Mouse (Mus musculus) limb, embryonic 13.5 days (tissue): ENCODE results near the gene Mogat2. TPM values are rescaled to one million over a fixed set of nuclear protein-coding genes. Genes with fewer than 3 reads are reported as not detected.

Experiments
- ATAC-seq: fragments of 200-750 bp; cut with Nextera tagmentation; 2 replicates; pipeline ENCODE4 v1.8.0; 2017; ENCODE audit warnings: low read depth, moderate number of reproducible peaks, moderate TSS enrichment; ENCODE audit not compliant: low FRiP score
- H3K27ac ChIP-seq: fragments of 300-500 bp; sonication (generic); 2 replicates; pipeline ENCODE4 v1.5.1; 2015; ENCODE audit warnings: inconsistent platforms, mild to moderate bottlenecking, moderate library complexity
- H3K27me3 ChIP-seq: fragments of 300-500 bp; sonication (generic); 2 replicates; pipeline ENCODE4 v1.6.1; 2015; ENCODE audit warnings: mild to moderate bottlenecking, inconsistent platforms
- H3K36me3 ChIP-seq: fragments of 300-500 bp; sonication (generic); 2 replicates; pipeline ENCODE4 v1.6.1; 2015; ENCODE audit warnings: inconsistent platforms, mild to moderate bottlenecking, moderate library complexity
- H3K4me1 ChIP-seq: fragments of 300-500 bp; sonication (generic); 2 replicates; pipeline ENCODE4 v1.6.1; 2015; ENCODE audit warnings: inconsistent platforms
- H3K4me2 ChIP-seq: fragments of 300-500 bp; sonication (generic); replicated peaks from 2 replicates; pipeline ENCODE4 v1.6.1; 2015; ENCODE audit warnings: inconsistent platforms, mild to moderate bottlenecking, moderate library complexity
- H3K4me3 ChIP-seq: fragments of 300-500 bp; sonication (generic); 2 replicates; pipeline ENCODE4 v1.5.1; 2015; ENCODE audit warnings: moderate library complexity, mild to moderate bottlenecking, inconsistent platforms
- H3K9ac ChIP-seq: fragments of 300-500 bp; sonication (generic); 2 replicates; pipeline ENCODE4 v1.6.1; 2015; ENCODE audit warnings: mild to moderate bottlenecking, inconsistent platforms
- H3K9me3 ChIP-seq: fragments of 300-500 bp; sonication (generic); 2 replicates; pipeline ENCODE4 v1.6.1; 2016; ENCODE audit warnings: inconsistent platforms
- WGBS: fragments of 180-500 bp; shearing (Covaris S2); methylation state at CpG from one replicate; pipeline ENCODE4 v1.1.7; 2015; 5-methylcytosine and 5-hydroxymethylcytosine counted together
- polyA plus RNA-seq: library from polyadenylated mRNA; unstranded; fragments of >200 nt; fragmentation: Nextera tagmentation; extraction: Ambion mirVana; gene quantifications from 2 replicates; pipeline ENCODE4 v1.2.1, GENCODE M21; 2015

Gene Mogat2
- polyA plus RNA-seq, 1 experiment from 2014 or later: 5.8 TPM

GRCm38 (mm10) chr7:99187451-99187850 lies 51.0 kb downstream of the Mogat2 start:
- WGBS: 89% methylated on average over 5 of the region's 5 CpGs
- Histone ChIP-seq H3K4me3 (no peak overlapping the region), H3K9me3 (no peaks in the 10 kb centered on the region), H3K36me3 (no peaks in the 10 kb centered on the region), H3K27ac (no peak overlapping the region), H3K9ac (no peak overlapping the region), H3K27me3 (peaks cover 2% of the 10 kb centered on the region; the same call in 1 of the 2 replicates), H3K4me1 (no peaks in the 10 kb centered on the region), H3K4me2 (no peak overlapping the region)
- no peak for ATAC-seq

GRCm38 (mm10) chr7:99185405-99185804 lies 53.0 kb downstream of the Mogat2 start:
- Histone ChIP-seq H3K4me2 (no peak overlapping the region), H3K9ac (no peak overlapping the region), H3K4me3 (no peak overlapping the region), H3K36me3 (no peaks in the 10 kb centered on the region), H3K27ac (no peak overlapping the region), H3K4me1 (peaks cover 9% of the 10 kb centered on the region; the same call in 1 of the 2 replicates), H3K27me3 (peaks cover 12% of the 10 kb centered on the region; the same call in 1 of the 2 replicates), H3K9me3 (no peaks in the 10 kb centered on the region)
- WGBS: 83% methylated on average over 3 of the region's 3 CpGs
- ATAC-seq: no peak

DNA sequence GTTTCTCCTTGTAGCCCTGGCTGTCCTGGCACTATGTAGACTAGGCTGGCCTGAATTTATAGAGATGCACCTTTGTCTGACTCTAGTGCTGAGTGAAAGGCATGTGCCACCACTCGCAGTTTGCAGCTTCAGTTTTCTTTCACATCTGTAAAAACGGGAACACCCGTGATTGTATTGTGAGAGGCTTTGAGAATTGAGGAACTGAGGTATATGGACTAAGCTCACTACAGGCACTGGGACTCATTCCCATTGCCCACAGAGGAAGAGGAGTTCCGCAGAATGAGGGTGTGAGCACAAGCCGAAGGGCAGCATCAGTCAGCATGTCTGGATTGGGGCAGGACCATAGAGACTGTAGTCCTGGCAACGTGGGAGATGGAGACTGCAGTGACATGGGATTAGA lies 54.7 kb downstream of the Mogat2 start:
- Histone ChIP-seq H3K4me2 (peak overlapping the region; percentile 96), H3K9me3 (no peaks in the 10 kb centered on the region), H3K27ac (no peak overlapping the region), H3K4me1 (peaks cover 9% of the 10 kb centered on the region; the same call in 1 of the 2 replicates), H3K9ac (no peak overlapping the region), H3K4me3 (no peak overlapping the region), H3K36me3 (no peaks in the 10 kb centered on the region), H3K27me3 (peaks cover 12% of the 10 kb centered on the region; the same call in 1 of the 2 replicates)
- WGBS: 75% methylated on average over 6 of the region's 6 CpGs
- no peak for ATAC-seq

DNA sequence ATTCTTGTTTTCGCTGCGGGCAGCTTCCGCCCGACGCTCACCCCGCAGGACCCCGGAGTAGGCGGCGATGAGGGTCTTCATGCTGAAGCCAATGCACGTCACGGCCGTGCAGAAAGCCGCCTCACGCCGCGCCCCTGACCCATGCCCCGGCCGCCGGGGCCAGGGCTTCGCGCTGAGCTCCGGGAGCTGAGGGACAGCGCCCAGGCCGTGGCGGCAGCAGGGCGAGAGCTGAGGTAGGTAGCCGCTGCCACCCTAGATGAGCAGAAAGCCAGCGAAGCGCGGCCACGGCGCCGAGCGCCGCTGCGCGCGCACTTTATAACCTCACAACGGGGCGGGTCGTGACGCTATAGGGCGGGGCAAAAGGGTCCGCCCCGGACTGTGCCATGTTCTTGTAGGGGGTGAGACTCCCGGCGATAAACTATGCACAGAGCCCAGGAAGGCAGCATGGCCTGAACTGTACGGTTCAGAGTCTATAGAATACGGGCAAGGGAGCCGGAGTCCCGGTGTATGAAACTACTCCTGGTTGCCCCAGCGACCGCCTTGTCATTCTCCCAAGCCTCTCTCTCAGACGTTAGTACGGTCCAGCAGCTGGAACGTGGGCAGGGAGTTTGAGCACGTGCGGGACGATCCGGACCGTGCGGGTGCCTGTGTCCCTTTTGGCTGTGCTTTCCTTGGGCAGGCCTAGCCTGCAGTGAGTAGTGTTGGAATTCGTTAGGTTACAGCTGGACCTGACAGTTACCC lies 55.8 kb downstream of the Mogat2 start, which contains the start of gene Dgat2:
TSS of gene Dgat2 (minus strand) at position 288 of the 741 bp plus-strand sequence.
- Histone ChIP-seq H3K27me3 (peaks cover 12% of the 10 kb centered on the region; the same call in 1 of the 2 replicates), H3K9me3 (no peaks in the 10 kb centered on the region), H3K27ac (peak within 1 kb of the TSS; percentile 70; the same call in 1 of the 2 replicates), H3K9ac (peak within 1 kb of the TSS; percentile 84), H3K36me3 (no peaks in the 10 kb centered on the region), H3K4me2 (peak within 1 kb of the TSS; percentile 96), H3K4me1 (peaks cover 9% of the 10 kb centered on the region; the same call in 1 of the 2 replicates), H3K4me3 (peak within 1 kb of the TSS; percentile 78)
- peak; percentile 93 for ATAC-seq
- under 1% methylated on average over 63 of the region's 63 CpGs for WGBS

DNA sequence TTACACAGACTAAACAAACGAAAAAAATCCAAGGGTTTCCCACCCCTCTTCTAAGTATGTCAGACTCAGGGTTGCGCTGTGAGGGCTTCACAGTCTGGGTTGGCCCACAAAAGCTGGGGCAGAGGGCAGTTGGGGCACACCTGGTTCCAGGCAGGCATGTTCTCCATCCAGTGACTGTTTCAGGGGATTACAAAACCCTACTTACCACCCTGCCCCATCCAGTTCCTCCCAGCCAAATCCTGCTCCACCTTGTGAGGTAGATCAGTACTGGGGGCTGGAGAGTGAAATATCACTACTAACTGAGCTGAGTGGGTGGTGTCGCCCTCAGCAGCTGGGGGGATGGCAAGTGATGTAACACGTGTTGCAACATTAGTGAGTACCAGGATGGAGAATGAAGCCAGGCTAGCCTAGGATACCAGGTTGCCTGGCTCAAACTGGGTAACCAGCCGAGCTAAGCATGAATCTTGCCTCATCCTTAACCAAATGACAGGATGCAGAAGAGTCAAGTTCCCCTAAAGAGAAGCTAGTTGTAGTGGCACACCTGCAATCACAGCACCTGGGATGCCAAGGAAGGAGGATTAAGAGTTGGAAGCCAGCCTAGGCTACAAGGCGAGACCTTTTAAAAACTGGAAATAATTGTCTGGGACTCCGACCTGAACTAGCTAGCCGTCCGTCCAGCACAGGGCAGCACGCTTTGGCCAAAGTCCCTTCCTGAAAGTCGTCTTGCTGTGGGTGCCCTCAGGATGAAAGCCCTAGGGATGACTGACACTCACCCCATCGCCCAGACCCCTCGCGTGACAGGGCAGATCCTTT lies 56.6 kb downstream of the Mogat2 start:
- no peak for ATAC-seq
- peaks cover 9% of the 10 kb centered on the region; the same call in 1 of the 2 replicates for H3K4me1 ChIP-seq
- no peaks in the 10 kb centered on the region for H3K9me3 ChIP-seq
- 18% methylated on average over 14 of the region's 14 CpGs for WGBS
- H3K4me2 ChIP-seq: peak overlapping the region; percentile 96
- H3K4me3 ChIP-seq: peak overlapping the region; percentile 78
- peak overlapping the region; percentile 84 for H3K9ac ChIP-seq
- no peaks in the 10 kb centered on the region for H3K36me3 ChIP-seq
- peaks cover 12% of the 10 kb centered on the region; the same call in 1 of the 2 replicates for H3K27me3 ChIP-seq
- H3K27ac ChIP-seq: no peak overlapping the region

DNA sequence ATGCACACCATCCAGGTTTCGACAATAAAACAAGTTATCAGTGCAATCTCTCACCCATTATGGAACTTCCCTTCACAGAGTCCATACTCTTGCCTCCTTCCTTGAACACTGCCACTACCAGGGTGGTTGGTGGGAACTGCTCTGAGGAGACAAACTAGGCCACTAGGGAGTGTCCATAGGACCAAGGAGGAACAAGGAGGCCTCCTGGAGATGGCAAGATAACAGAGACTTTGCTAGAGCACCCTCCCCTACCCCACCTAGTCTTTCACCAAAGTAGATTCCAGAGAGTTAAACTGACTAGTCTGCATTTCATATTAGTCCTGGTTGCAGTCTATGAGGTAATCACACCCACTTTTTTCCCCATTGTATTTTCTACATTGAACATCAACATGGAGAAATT lies 58.3 kb downstream of the Mogat2 start:
- H3K4me2 ChIP-seq: no peak overlapping the region
- peaks cover 12% of the 10 kb centered on the region; the same call in 1 of the 2 replicates for H3K27me3 ChIP-seq
- 59% methylated on average over 1 of the region's 1 CpGs for WGBS
- H3K36me3 ChIP-seq: no peaks in the 10 kb centered on the region
- no peak overlapping the region for H3K27ac ChIP-seq
- H3K4me3 ChIP-seq: no peak overlapping the region
- H3K9me3 ChIP-seq: no peaks in the 10 kb centered on the region
- H3K4me1 ChIP-seq: peaks cover 10% of the 10 kb centered on the region; the same call in 1 of the 2 replicates
- no peak for ATAC-seq
- no peak overlapping the region for H3K9ac ChIP-seq

GRCm38 (mm10) chr7:99179271-99179670 lies 59.1 kb downstream of the Mogat2 start:
- 85% methylated on average over 9 of the region's 9 CpGs for WGBS
- Histone ChIP-seq H3K4me2 (no peak overlapping the region), H3K4me1 (peaks cover 12% of the 10 kb centered on the region; the same call in 1 of the 2 replicates), H3K9ac (no peak overlapping the region), H3K27ac (no peak overlapping the region), H3K9me3 (no peaks in the 10 kb centered on the region), H3K36me3 (no peaks in the 10 kb centered on the region), H3K4me3 (no peak overlapping the region), H3K27me3 (peaks cover 12% of the 10 kb centered on the region; the same call in 1 of the 2 replicates)
- no peak for ATAC-seq

GRCm38 (mm10) chr7:99177386-99177785 lies 61.0 kb downstream of the Mogat2 start:
- H3K9ac ChIP-seq: no peak overlapping the region
- no peaks in the 10 kb centered on the region for H3K36me3 ChIP-seq
- 86% methylated on average over 5 of the region's 5 CpGs for WGBS
- ATAC-seq: no peak
- H3K4me2 ChIP-seq: no peak overlapping the region
- no peak overlapping the region for H3K4me3 ChIP-seq
- peaks cover 10% of the 10 kb centered on the region; the same call in 1 of the 2 replicates for H3K27me3 ChIP-seq
- no peaks in the 10 kb centered on the region for H3K9me3 ChIP-seq
- H3K27ac ChIP-seq: no peak overlapping the region
- peaks cover 17% of the 10 kb centered on the region for H3K4me1 ChIP-seq

DNA sequence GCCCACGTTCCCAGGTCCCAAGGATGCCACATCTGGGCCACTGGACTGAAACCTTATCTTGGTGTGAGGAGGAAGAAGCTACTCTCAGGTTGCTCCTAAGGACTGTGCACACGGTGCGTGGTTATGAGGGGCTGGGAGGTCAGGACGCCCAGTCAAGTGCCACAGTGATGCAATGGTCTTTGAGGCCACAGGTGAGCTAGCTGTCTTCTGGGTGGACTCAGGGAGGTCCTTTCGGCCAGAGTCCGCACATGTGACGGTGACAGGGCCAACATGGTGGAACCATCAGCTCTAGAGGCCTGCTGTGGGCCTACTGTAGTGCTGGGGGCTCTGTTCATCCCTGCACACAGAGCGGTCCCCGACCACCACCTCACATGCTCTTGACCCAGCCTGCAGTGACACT lies 62.8 kb downstream of the Mogat2 start:
- H3K9ac ChIP-seq: no peak overlapping the region
- H3K36me3 ChIP-seq: no peaks in the 10 kb centered on the region
- H3K4me1 ChIP-seq: peaks cover 8% of the 10 kb centered on the region
- 93% methylated on average over 9 of the region's 9 CpGs for WGBS
- 0 out of 2 replicates have a peak, but pooled peaks cover 2% of the 10 kb centered on the region for H3K27me3 ChIP-seq
- no peak overlapping the region; the same call in 1 of the 2 replicates for H3K27ac ChIP-seq
- H3K4me3 ChIP-seq: no peak overlapping the region
- ATAC-seq: no peak
- no peak overlapping the region for H3K4me2 ChIP-seq
- no peaks in the 10 kb centered on the region for H3K9me3 ChIP-seq

- H3K4me1 ChIP-seq: peaks cover 8% of the 10 kb centered on the region
- ATAC-seq: no peak
- H3K27ac ChIP-seq: no peak overlapping the region
- H3K36me3 ChIP-seq: no peaks in the 10 kb centered on the region
- no peaks in the 10 kb centered on the region for H3K9me3 ChIP-seq
- no peak overlapping the region for H3K4me2 ChIP-seq
- WGBS: 69% methylated on average over 11 of the region's 11 CpGs
- no peaks in the 10 kb centered on the region for H3K27me3 ChIP-seq
- H3K4me3 ChIP-seq: no peak overlapping the region
- H3K9ac ChIP-seq: no peak overlapping the region
Observed at GRCm38 (mm10) chr7:99175118-99175517, 63.3 kb downstream of the Mogat2 start.

GRCm38 (mm10) chr7:99174006-99174405 lies 64.4 kb downstream of the Mogat2 start:
- 88% methylated on average over 4 of the region's 4 CpGs for whole genome bisulfite sequencing
- Histone ChIP-seq H3K4me2 (no peak overlapping the region), H3K4me1 (peaks cover 8% of the 10 kb centered on the region), H3K9me3 (no peaks in the 10 kb centered on the region), H3K36me3 (no peaks in the 10 kb centered on the region), H3K27ac (no peak overlapping the region), H3K27me3 (no peaks in the 10 kb centered on the region), H3K9ac (no peak overlapping the region), H3K4me3 (no peak overlapping the region)
- ATAC-seq: no peak

GRCm38 (mm10) chr7:99172898-99173297 lies 65.5 kb downstream of the Mogat2 start:
- Histone ChIP-seq H3K27me3 (no peaks in the 10 kb centered on the region), H3K9ac (no peak overlapping the region), H3K27ac (no peak overlapping the region), H3K36me3 (no peaks in the 10 kb centered on the region), H3K4me2 (no peak overlapping the region), H3K4me1 (peaks cover 8% of the 10 kb centered on the region), H3K9me3 (no peaks in the 10 kb centered on the region), H3K4me3 (no peak overlapping the region)
- 58% methylated on average over 6 of the region's 6 CpGs for WGBS
- ATAC-seq: no peak
